Mouse (Mus musculus): Measurements from ENCODE around the gene Teddm1b.

DNA sequence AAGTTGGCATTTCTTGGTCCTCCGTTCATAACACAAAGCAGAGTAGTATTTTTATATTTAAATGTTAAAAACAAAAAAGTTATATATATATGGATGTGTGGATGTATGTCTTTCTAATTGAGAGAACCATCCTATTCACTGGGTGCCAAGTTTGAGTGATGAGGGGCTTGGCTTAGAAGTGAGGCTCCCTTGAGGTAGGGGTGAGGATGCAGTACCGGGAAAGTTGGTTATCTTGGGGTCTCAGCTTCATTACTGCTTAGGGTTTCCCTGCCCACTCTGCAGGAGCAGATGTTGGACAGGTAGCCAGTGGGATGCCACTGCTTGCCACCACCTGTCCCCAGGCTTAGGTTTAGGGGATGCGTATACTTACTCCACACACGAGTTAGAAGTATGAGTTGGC lies 34.6 kb downstream of the Teddm1b start:
- TF ChIP-seq CTCF (IDR thresholded peaks at IDR 0.05; ENCODE audit: insufficient read depth, low read depth, low read length) (no peak), POLR2A (IDR thresholded peaks at IDR 0.05; ENCODE audit: insufficient read depth, low read depth, low read length) (no peak)

All from olfactory bulb, adult 2 months (tissue).